Mouse (Mus musculus) left cerebral cortex, postnatal 14 days (tissue): ENCODE measurements around the gene Dock2. TPM values are rescaled to one million over a fixed set of nuclear protein-coding genes. Genes with fewer than 3 reads are reported as not detected.

Experiments
- DNase-seq, 2 experiments: peaks; one replicate each; pipeline ENCODE4 v3.0.0; 2021 to 2022; ENCODE audit warnings: low spot score in 2 of 2, mixed read lengths in 1 of 2
- intact Hi-C: fragments of 180-260 bp; cut with DNase I; formaldehyde crosslinking; loops from one replicate; pipeline ENCODE4 v1.15.1; 2025
- total RNA-seq, 2 experiments: library from RNA; stranded (reverse); gene quantifications; 2 replicates each; pipeline ENCODE4 v1.2.3; 2021

The Dock2 gene
- total RNA-seq, 2 experiments from 2014 or later: 3.1 to 3.4 TPM

DNA sequence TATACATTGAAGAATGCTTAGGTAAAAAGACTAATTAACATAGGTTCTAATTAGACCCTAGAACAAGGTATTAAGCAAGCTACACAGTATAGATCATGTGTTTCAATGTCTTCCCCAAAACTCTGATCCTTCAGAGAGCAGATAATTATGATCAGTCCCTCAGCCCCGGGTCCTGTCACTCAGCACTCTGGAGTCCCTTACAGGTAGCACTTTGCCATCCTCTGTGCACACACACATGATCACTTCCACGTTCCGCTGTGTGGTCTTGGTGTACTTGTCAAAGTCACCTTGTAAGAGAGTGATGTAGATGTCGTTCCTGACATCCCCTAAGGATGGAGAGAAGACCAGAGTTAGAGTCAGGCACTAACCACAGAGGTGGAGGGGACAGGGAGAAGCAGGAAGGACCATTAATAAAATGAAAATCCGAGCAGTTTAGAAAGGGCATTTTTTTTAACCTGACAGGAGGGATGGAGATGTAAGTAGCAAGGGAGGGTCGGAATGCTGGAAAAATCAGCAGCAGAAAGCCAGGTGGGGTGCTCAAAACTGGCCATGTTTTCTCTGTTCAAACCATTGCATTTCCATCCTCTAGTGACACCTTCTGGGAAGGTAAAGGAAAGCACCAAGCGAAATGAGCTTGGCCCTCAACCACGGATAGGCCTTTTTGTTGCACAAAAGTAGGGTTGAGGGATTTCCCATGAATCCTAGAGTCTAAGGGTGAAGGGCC is 79.1 kb downstream of the Dock2 start:
- DNase-seq: peak; percentile 13 to 15
- intact Hi-C loops: loop anchor here (2.0 kb wide), 1 partner anchor 476 kb away; no protein-coding TSS in a partner anchor

DNA sequence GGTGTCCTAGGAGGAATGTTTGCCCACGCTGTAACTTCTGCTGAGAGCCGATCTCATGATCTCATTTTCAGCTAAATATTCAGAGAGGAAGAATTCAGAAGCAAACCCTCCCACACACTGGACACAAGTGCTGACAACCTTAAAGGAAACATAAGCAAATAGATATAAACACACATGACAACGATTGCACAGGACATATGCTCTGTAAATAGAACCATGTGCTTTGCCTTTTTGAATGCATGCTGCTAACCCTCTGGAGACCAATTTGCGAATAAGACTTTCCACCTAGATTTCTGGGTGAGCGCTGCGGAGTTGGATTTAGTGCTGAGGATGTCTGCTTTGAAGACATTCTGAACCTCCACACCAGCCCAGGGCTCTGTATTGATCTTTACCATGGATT is 79.8 kb downstream of the Dock2 start:
- intact Hi-C loops: loop anchor here (2.0 kb wide), 1 partner anchor 475 kb away; no protein-coding TSS in a partner anchor
- peak in 1 of 2 experiments; percentile 14 for DNase-seq

DNA sequence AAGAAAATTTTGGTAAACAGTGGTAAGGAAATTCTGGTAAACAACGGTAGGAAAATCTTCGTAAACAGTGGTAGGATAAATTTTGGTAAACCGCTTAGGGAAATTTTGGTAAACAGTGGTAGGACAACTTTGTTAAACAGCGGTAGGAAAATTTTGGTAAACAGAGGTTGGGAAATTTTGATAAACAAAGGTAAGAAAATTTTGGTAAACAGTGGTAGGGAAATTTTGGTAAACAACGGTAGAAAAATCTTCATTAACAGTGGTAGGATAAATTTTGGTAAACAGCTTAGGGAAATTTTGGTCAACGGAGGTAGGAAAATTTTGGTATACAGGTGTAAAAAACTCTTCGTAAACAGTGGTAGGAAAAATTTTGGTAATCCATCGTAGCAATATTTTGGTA is 101.9 kb downstream of the Dock2 start:
- intact Hi-C loops: no loop called here
- no peak for DNase-seq

DNA sequence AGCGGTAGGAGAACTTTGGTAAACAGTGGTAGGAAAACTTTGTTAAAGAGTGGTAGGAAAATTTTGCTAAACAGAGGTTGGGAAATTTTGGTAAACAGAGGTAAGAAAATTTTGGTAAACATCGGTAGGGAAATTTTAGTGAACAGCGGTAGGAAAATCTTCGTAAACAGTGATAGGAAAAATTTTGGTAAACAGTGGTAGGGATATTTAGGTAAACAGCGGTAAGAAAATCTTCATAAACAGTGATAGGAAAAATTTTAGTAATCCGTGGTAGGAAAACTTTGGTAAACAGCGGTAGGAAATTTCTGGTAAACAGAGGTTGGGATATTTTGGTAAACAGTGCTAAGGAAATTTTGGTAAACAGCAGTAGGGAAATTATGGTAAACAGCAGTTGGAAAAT is 239.1 kb downstream of the Dock2 start:
- intact Hi-C loops: no loop called here

DNA sequence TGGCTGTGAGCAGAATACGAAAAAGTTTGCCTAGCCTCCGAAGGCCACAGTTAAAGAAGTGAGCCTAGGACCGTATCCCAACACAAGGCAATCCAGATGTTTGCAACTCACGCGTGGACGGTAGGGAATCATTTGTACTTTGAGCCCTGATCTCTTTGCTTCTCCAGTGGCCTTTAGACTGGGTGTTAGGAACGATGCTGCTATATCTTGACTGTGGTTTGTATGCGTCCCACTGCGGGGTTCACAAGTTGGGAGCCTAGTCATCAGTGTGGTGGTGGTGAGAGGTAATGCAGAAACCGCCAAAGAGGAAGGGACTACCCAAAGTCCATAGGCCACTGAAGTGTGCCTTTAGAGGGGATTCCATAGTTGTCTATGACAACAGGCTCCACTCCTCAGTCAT is 251.6 kb downstream of the Dock2 start:
- intact Hi-C loops: no loop called here
- no peak for DNase-seq

More for the DNA sequence above, 239.1 kb downstream of the Dock2 start:
- DNase-seq: no peak

DNA sequence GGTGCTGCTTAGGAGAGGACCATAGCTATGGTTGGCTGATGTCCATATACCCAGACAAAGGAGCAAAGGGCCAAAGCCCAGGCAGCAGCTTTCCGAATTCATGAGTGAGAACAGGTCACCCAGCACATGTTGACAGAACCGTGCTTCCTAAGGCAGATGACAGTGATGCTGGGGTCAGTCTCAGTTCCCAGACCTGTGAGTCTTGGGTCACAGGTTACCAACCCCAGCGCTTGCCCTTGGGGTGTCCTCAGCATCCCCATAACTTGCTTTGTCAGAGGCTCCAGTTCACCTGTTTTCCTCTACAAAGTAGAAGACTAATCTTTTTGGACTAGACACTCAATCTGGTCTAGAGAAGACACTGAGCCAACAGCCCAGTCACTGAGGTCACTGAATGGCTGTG is 252.7 kb downstream of the Dock2 start:
- DNase-seq: no peak
- intact Hi-C loops: no loop called here

DNA sequence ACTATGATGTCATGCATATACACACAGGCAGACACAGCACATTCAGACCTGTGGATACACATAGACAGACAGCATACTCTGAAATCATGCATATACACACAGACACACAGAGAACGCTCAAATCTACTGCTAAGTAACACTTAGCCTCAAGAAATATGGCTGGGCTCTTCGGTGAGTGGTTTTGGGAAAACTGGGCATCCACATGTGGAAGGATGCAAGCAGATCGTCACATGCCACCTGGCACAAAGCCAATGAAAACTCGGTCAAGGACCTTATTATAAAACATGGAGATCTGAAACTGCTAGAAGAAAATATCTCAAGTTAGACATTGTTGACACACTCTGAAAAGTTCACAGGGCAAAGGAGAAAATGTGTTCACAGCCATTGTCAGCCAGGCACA is 255.7 kb downstream of the Dock2 start:
- DNase-seq: no peak
- intact Hi-C loops: no loop called here

DNA sequence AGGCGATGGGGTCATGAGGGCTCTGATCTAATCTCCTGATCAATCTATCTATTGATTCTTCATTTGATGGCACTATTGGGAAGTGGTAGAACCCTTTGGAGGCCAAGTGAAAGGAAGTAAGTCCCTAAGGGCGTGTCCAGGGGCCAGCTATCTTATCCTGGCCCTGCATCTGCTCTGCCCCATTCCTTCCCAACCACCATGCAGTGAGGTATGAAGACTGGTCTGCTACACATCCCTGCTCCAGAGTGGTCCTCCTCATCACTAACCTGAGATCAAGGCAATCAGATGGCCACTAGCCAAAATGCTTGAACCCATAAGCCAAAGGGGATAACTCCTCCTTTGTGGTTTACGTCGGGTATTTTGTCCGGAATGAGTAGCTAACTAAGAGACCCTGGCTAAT is 256.5 kb downstream of the Dock2 start:
- no peak for DNase-seq
- intact Hi-C loops: no loop called here

DNA sequence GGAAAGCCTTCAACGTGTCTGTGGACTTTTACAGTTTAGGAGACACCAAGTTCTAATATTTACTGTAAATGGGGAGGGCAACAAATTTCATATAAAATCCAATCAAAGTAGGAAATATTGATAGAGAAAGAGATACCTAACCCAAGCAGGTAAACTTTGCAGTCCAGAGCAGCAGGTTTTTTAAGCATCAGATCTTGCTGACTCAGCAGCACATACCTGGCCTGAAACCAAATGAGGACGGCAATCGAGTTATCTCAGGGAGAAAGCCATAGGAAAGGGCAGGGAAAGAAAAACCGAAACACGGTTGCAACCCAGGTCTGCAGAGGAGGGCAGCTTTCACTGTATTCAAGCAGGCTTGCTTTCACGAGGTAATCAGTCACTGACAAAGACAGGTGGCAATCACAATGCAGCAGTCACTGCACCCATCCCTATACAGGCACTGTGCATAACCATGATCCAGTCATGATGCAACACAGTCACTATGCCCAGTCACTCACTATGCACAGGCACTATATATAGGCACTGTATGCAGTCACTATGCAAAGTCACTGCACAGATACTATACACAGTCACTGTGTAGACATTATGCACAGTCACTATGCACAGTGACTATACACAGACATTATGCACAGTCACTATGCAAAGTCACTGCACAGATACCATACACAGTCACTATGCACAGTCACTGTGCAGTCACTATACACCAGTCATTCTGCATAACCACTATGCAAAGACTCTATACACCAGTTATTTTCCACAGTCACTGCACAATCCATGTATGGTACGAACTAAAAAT is 258.4 kb downstream of the Dock2 start:
- intact Hi-C loops: no loop called here
- DNase-seq: no peak

DNA sequence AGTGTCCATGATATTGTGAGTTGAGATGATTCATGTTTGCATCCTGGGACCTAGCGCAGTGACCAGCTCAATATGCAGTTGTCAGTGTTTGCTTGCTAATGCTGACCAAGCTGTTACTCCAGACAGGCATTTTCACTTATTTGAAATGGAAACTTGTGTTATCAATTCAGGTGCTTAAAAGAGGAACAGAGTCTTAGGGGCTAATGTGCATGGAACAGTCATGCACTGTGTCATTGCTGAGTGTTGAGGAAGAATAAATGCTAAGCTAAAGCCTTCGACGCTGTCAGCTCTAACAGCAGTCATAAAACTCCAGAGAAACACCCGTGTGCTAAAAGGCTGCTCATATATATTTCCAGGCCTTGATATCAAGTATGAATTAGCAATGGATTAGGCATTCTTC is 259.1 kb downstream of the Dock2 start:
- DNase-seq: no peak
- intact Hi-C loops: no loop called here

DNA sequence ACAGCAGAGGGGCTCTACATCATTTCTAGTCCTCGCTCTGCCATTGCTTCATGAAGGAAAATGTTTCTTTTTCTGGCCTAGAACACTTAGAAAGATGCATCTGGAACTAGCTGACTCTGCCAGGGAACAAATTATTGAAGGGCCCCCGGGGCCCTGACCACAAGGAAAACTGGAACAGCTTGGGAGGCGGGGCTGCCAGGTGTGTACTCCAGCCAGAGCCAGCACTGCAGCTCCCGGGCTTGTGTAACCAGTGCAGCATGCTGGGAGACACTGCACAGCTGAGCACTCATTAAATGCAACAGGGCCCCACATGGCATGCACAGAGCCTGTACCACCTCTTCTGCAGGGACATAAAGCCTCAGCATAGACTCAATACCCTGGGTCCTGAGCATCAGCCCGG is 265.1 kb downstream of the Dock2 start:
- DNase-seq: no peak
- intact Hi-C loops: no loop called here

DNA sequence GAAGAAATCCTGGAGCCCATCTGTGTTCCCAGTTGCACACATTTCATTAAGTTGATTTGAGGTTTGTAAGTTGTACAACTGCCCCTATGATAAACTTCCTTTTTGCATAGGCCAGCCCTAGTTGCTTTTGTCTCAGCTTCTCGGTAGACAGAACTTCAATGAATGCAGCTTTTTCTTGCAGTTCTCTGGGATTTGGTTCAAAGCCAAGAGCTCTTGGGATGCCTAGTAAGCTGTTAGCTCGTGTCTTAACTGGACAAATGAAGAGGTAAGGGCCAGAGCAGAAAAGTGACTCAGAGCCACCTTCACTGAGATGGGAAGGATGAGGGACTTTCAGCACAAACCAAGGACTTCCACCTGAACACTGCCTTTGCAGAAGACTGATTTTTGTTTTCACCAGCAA is 266.7 kb downstream of the Dock2 start:
- no peak for DNase-seq
- intact Hi-C loops: no loop called here

DNA sequence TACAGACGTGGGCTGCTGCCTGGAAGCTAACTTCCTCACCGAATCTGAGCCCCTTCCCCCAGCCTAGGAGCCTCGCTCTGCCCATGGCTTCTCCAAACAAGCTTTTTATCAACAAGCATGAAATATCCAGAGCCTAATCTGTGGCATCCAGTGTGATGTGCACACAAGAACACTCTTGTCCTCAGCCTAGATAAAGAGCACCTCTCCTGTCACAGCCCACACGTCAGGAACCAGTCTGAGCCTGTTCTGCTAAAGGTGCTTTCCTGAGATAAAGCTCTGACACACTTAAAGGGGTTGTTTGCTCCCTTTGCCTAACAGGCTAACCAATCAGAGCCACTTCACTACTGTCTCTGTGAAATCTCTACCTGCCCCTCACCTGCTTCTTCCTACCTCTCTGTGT is 268.4 kb downstream of the Dock2 start:
- intact Hi-C loops: no loop called here
- no peak for DNase-seq

DNA sequence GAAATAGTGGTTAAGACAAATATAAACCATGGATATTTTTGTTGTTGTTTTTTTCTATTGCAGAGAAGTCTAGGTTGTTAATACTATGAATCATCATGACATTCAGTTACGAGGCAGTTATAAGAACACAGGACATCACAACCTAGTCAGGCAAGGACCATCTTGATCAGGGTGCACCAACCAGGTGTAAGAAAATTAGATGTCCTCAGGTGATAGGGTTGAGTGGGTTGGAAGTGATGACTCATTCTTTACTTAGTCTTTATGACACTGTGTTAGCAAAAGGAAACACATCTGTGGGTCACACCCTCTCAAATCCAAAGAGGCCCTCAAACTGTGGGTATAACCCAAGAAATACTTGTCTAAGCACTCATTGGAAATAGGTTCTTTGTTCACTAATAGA is 277.3 kb downstream of the Dock2 start:
- DNase-seq: no peak
- intact Hi-C loops: no loop called here

DNA sequence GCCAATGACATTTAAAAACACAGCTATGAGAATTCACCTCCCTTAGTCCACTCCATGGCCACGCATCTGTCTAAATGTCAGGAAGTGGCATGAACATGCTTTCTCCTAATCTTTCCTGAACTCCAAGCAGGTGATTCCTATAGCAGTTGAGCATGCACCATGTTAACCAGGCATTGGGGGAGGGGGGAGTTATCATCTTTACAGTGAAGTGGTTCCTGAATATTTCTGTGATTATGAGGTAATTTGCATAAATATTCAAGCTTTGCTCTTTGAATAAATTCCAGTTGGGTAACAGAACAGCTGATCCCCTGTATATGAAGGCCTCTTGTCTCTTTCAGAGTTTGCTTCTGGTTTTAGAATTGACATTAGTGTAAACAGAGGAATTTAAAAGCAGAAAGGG is 284.0 kb downstream of the Dock2 start:
- intact Hi-C loops: no loop called here
- DNase-seq: no peak

DNA sequence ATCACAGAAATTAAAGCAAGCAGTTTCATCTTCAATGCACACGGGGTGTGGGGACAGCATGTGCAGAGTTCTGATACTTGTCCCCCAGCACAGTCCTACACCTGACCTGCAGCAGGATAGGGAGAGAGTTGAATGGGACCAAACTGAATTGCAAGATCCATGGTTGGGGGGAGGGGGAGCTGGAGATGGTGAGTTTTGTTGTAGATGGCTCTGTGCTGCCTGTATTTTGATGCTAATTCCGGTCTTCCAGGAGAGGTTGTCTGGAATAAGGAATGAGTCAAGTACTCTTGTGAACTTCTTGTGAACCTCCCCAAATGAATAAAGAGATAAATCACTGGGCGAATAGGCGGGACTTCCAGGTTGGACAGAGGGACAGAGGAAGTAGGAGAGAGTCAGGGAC is 289.0 kb downstream of the Dock2 start:
- no peak for DNase-seq
- intact Hi-C loops: no loop called here

DNA sequence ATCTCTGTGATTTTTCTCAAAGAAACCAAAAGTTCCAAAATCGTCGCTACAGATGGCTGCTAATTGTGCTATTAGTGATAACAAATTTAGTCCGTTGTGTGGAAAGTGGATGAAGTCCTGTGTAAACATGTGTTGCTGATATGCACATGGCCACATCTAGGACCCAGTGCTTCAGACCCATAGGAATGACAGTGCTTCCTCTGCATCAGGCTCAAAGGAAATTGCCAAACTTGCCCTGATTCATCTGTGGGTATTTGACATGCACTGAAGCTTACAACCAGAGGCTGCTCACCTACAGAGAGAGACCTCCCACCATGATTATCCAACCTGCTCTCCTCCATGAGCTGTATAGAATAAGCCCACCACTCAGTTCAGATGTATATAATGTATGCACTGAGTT is 290.7 kb downstream of the Dock2 start:
- intact Hi-C loops: no loop called here
- no peak for DNase-seq

DNA sequence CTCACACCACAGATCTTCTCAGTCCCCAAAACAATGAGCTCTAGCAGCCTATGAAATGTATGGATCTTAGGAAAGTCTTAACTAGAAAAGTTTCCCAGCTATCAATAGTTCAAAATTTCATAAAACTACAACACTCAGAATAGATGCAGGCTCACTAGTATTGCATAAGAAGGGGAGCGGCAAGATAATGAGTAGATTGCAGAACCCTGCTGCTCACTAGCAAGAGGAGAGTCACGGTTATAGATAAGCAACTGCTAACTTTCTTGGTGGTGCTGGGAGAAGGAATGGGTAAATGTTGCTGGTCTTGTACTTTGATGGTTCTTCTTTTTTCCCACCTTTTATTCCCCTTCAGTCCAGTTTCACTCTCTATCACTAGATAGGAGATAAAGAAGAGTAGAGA is 291.5 kb downstream of the Dock2 start:
- intact Hi-C loops: no loop called here

DNA sequence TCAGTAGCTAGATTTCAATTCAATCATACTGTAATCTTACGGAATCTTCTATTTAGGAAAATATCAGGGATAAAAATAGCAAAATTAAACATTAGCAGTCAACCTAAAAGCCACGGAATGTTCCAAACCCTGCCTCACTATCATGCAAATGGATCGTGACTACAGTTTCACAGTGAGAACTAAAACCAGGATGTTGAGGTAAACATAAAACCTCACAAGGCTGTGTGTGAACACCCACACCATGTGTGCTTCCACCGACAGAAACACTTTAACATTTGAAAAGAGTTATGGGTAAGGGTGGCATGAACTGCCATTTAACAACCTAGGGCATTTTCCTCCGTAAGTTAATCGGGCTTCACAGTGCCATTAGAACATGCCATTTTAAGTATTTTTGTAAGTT is 294.1 kb downstream of the Dock2 start:
- intact Hi-C loops: no loop called here
- no peak for DNase-seq

More for the DNA sequence above, 291.5 kb downstream of the Dock2 start:
- DNase-seq: no peak

DNA sequence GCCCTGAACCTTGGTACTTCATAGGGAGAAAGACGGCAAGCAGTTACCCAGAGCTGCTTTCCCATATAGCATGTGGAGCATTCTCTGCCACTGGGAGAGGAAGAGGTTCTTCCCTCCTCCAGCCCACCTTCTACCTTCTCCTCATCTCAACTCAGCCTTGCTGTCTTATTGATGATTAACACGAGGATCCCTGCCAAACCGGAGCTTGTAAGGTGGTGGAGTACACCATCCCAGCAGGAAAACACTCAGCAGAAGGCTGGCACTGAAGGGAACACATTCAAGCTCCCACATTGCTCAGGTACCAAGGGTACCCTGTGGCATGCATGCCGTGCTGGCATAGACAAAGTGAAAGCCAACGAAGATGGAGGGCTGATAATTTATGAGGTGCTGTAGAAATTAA is 304.4 kb downstream of the Dock2 start:
- intact Hi-C loops: no loop called here
- no peak for DNase-seq

DNA sequence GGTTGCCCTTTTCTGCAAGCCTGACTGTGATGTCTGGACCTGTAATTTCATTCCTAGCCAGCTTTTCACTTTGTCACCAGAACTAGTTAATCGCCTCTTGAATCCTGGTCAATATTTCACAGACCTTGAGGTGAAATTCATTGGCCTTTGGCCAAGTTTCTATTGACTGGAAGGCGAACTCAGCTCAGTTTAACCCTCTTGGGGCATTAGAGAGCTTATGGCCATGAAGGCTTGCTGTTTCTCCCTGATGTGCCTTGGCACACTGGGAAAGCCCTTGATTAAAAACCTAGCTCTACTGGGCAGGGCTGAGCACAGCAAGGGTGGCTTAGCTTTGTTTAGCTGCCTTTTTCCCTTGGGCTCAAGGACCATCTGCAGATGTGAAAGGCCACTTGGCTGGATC is 313.9 kb downstream of the Dock2 start:
- no peak for DNase-seq
- intact Hi-C loops: no loop called here
